Mouse (Mus musculus) lung, postnatal 36 days (tissue): ENCODE data around the gene Snx10.
A peak's percentile ranks its signal among the peaks of the same experiment; 100 is the strongest.

ENCODE experiments used
- DNase-seq: peaks from one replicate; pipeline ENCODE4 v3.0.0; 2022; ENCODE audit warnings: mixed read lengths

The Snx10 gene

GRCm38 (mm10) chr6:51591844-51592243 lies 68.1 kb downstream of the Snx10 start:
- DNase-seq = no peak

GRCm38 (mm10) chr6:51592356-51593115 lies 68.8 kb downstream of the Snx10 start:
- DNase-seq = peak; percentile 89

- DNase-seq = no peak
These were observed 69.8 kb downstream of the Snx10 start for GRCm38 (mm10) chr6:51593446-51594035.

- DNase-seq = no peak
These were observed 70.8 kb downstream of the Snx10 start for GRCm38 (mm10) chr6:51594516-51594915.

- DNase-seq = no peak
These were observed 74.4 kb downstream of the Snx10 start for GRCm38 (mm10) chr6:51598058-51598457.

- DNase-seq = no peak
These were observed 76.7 kb downstream of the Snx10 start for GRCm38 (mm10) chr6:51600412-51600811.

DNA sequence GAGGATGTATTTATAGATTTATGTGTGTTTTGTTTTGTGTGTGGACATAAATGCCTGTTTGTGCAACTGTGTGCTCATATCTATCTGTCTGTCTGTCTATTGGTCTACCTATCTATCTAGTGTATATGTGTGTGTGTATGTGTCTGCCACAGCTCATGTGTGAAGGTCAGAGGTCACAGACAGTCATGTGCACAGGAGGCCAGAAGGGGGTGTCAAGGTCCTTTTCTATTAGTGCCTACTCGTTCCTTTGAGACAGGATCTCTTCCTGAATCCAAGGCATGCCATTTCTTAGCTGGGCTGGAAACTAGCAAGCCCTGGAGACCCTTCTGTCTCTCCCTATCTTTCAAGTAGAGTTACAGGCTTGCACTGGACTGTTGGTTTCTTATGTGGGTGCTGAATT lies 78.6 kb downstream of the Snx10 start:
- no peak for DNase-seq

GRCm38 (mm10) chr6:51603691-51604090 lies 80.0 kb downstream of the Snx10 start:
- no peak for DNase-seq

GRCm38 (mm10) chr6:51606245-51606644 lies 82.5 kb downstream of the Snx10 start:
- DNase-seq = no peak

GRCm38 (mm10) chr6:51606803-51607202 lies 83.1 kb downstream of the Snx10 start:
- no peak for DNase-seq

- DNase-seq = peak; percentile 75
These were observed 87.9 kb downstream of the Snx10 start for GRCm38 (mm10) chr6:51611621-51612020.

- peak; percentile 68 for DNase-seq
These were observed 88.8 kb downstream of the Snx10 start for GRCm38 (mm10) chr6:51612371-51613051.

GRCm38 (mm10) chr6:51613661-51614060 lies 90.0 kb downstream of the Snx10 start:
- DNase-seq = peak; percentile 23

- no peak for DNase-seq
These were observed 103.1 kb downstream of the Snx10 start for GRCm38 (mm10) chr6:51626843-51627242.

DNA sequence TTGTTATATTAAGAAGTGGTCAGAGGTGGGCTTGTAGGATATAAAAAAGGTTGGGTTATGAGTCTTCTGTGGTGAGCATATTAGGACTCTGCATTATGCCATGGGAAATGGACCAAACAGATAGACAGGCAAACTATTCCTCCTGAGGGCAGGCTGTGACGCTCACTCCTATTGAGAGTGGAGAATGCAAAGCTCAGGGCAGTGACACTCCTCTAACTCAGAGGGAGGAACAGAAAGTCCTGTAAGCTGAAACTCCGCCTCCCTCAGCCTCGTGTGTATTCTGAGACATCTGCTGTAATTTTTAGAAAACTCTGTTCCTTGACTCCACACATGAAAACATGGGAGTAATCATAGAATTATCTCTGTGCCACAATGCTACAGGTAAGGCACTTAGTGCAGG lies 106.0 kb downstream of the Snx10 start:
- DNase-seq = peak; percentile 63

- DNase-seq = peak; percentile 81
These were observed 106.5 kb downstream of the Snx10 start for GRCm38 (mm10) chr6:51630184-51630583.

GRCm38 (mm10) chr6:51632928-51633662 lies 109.4 kb downstream of the Snx10 start:
- no peak for DNase-seq

- peak; percentile 44 for DNase-seq
These were observed 110.1 kb downstream of the Snx10 start for GRCm38 (mm10) chr6:51633663-51634362.

GRCm38 (mm10) chr6:51636019-51636568 lies 112.4 kb downstream of the Snx10 start:
- peak; percentile 68 for DNase-seq
